18 mouse cellular contexts compared by ENCODE assay signal in genomic region chr13:63451140-63451539, GRCm38 (mm10). TPM values are rescaled to one million over a fixed set of nuclear protein-coding genes. Genes with fewer than 3 reads are reported as not detected.
DNase-seq lines count a peak whose midpoint lies in the region.
"Had no signal": no experiment of that assay in that cellular context is flagged by ENCODE, and none has a peak within 500 bp of the region (broad histone marks: within the 10 kb centered on the region; RNA-seq: fewer than 3 reads in every experiment).

No protein-coding gene starts in this region.

- no peaks in the 10 kb centered on the region for H3K9me3 ChIP-seq in limb, embryonic 10.5 days (replicated peaks)
- H3K9me3 ChIP-seq: forebrain, embryonic 15.5 days; hindbrain, embryonic 15.5 days had no signal

- H3K36me3 ChIP-seq in limb, embryonic 10.5 days, result no peaks in the 10 kb centered on the region
- H3K36me3 ChIP-seq: forebrain, embryonic 15.5 days; hindbrain, embryonic 15.5 days had no signal

- DNase-seq in heart, adult 11 months, result peak; percentile 81
- no peak for DNase-seq in heart, adult 9 months (ENCODE audit: low spot score in 2 of 2)
- DNase-seq in embryo, embryonic 10 days (ENCODE audit: low spot score), result peak; percentile 64
- DNase-seq in embryo, embryonic 9.5 days (ENCODE audit: extremely low spot score), result peak; percentile 31
- DNase-seq in limb, embryonic 10.5 days (ENCODE audit: low spot score), result peak; percentile 67
- no peak for DNase-seq in retina, postnatal 1 day
- no peak for DNase-seq in spleen, adult 18-20 months
- DNase-seq in layer of hippocampus, adult 9-10 months (ENCODE audit: low spot score), result no peak
- DNase-seq: adrenal gland, postnatal 14 days; cerebellum, adult 11-12 months; cerebellum, adult 9-10 months; cerebellum, postnatal 25 days; gastrocnemius, postnatal 14 days; heart, postnatal 10 days; heart, postnatal 4 days; kidney, adult 11 months had no signal

- no peaks in the 10 kb centered on the region for H3K27me3 ChIP-seq in limb, embryonic 10.5 days (ENCODE audit: low read depth, poor library complexity, severe bottlenecking)
- H3K27me3 ChIP-seq: forebrain, embryonic 15.5 days; hindbrain, embryonic 15.5 days had no signal

- 15% methylated on average over 7 of the region's 7 CpGs for WGBS in limb, embryonic 10.5 days

- H3K4me3 ChIP-seq in limb, embryonic 10.5 days, result no peak overlapping the region
- H3K4me3 ChIP-seq: forebrain, embryonic 15.5 days; hindbrain, embryonic 15.5 days had no signal

- H3K27ac ChIP-seq in limb, embryonic 10.5 days, result peak overlapping the region; percentile 72
- H3K27ac ChIP-seq: forebrain, embryonic 15.5 days; hindbrain, embryonic 15.5 days had no signal

- H3K4me1 ChIP-seq in limb, embryonic 10.5 days, result peaks cover 23% of the 10 kb centered on the region
- H3K4me1 ChIP-seq: forebrain, embryonic 15.5 days; hindbrain, embryonic 15.5 days had no signal

RNA-seq across cellular contexts. Expression of gene Fancc, which starts 45.9 kb away (rescaled TPM):
- 27.0 and 29.2 TPM in 2 replicates for polyA plus RNA-seq in limb, embryonic 10.5 days (2016; fragmentation: Nextera tagmentation; extraction: Ambion mirVana)

Comparison
In these comparisons a context has a peak if more than half of its experiments do, and no peak if none do; other contexts are left out.
1. DNase-seq: peak in heart, adult 11 months (single experiment), embryo, embryonic 10 days (single experiment), embryo, embryonic 9.5 days (single experiment) and limb, embryonic 10.5 days (single experiment); none in heart, adult 9 months (0 of 2), retina, postnatal 1 day (single experiment), spleen, adult 18-20 months (0 of 2) and layer of hippocampus, adult 9-10 months (single experiment).